Mouse (Mus musculus) kidney, postnatal 4 days (tissue): Measurements from ENCODE around the gene Snx10.

Source experiments
- DNase-seq, 2 experiments: peaks; one replicate each; pipeline ENCODE4 v3.0.0; 2021; ENCODE audit warnings: mixed read lengths in 2 of 2

The Snx10 gene

GRCm38 (mm10) chr6:51591264-51591663 is 67.6 kb downstream of the Snx10 start:
- DNase-seq: no peak

- no peak for DNase-seq
These were observed 68.1 kb downstream of the Snx10 start for GRCm38 (mm10) chr6:51591844-51592243.

- peak; percentile 91 to 92 for DNase-seq
These were observed 68.8 kb downstream of the Snx10 start for GRCm38 (mm10) chr6:51592356-51593115.

- DNase-seq: no peak
These were observed 69.8 kb downstream of the Snx10 start for GRCm38 (mm10) chr6:51593446-51594035.

- DNase-seq: no peak
These were observed 70.8 kb downstream of the Snx10 start for GRCm38 (mm10) chr6:51594516-51594915.

- DNase-seq: peak; percentile 34 to 43
These were observed 74.4 kb downstream of the Snx10 start for GRCm38 (mm10) chr6:51598058-51598457.

GRCm38 (mm10) chr6:51600412-51600811 is 76.7 kb downstream of the Snx10 start:
- DNase-seq: no peak

- no peak for DNase-seq
These were observed 78.6 kb downstream of the Snx10 start for GRCm38 (mm10) chr6:51602341-51602740.

GRCm38 (mm10) chr6:51603691-51604090 is 80.0 kb downstream of the Snx10 start:
- no peak for DNase-seq

- DNase-seq: no peak
These were observed 82.5 kb downstream of the Snx10 start for GRCm38 (mm10) chr6:51606245-51606644.

GRCm38 (mm10) chr6:51606803-51607202 is 83.1 kb downstream of the Snx10 start:
- no peak for DNase-seq

GRCm38 (mm10) chr6:51611621-51612020 is 87.9 kb downstream of the Snx10 start:
- no peak for DNase-seq

GRCm38 (mm10) chr6:51612371-51613051 is 88.8 kb downstream of the Snx10 start:
- peak; percentile 70 to 80 for DNase-seq

GRCm38 (mm10) chr6:51613661-51614060 is 90.0 kb downstream of the Snx10 start:
- no peak for DNase-seq

GRCm38 (mm10) chr6:51626843-51627242 is 103.1 kb downstream of the Snx10 start:
- DNase-seq: no peak

- no peak for DNase-seq
These were observed 106.0 kb downstream of the Snx10 start for GRCm38 (mm10) chr6:51629671-51630070.

- DNase-seq: no peak
These were observed 106.5 kb downstream of the Snx10 start for GRCm38 (mm10) chr6:51630184-51630583.

- DNase-seq: no peak
These were observed 109.4 kb downstream of the Snx10 start for GRCm38 (mm10) chr6:51632928-51633662.

- no peak for DNase-seq
These were observed 110.1 kb downstream of the Snx10 start for GRCm38 (mm10) chr6:51633663-51634362.

GRCm38 (mm10) chr6:51636019-51636568 is 112.4 kb downstream of the Snx10 start:
- peak in 1 of 2 experiments; percentile 24 for DNase-seq
